Mouse (Mus musculus) small intestine, adult 2 months (tissue): ENCODE data around the gene Il17rb. TPM values are rescaled to one million over a fixed set of nuclear protein-coding genes. Genes with fewer than 3 reads are reported as not detected.
A peak's percentile ranks its signal among the peaks of the same experiment; 100 is the strongest.

Experiments
- H3K27ac ChIP-seq: fragments of 200-500 bp; 2 replicates; pipeline ENCODE4 v1.5.1; 2012; ENCODE audit warnings: low read depth, low read length, control low read depth, inconsistent platforms; ENCODE audit not compliant: insufficient read depth
- H3K27me3 ChIP-seq: fragments of 200-500 bp; 2 replicates; pipeline ENCODE4 v1.6.1; 2012; ENCODE audit warnings: mild to moderate bottlenecking, moderate library complexity, low read length, inconsistent platforms; ENCODE audit not compliant: control insufficient read depth, insufficient read depth
- H3K36me3 ChIP-seq: fragments of 200-500 bp; 2 replicates; pipeline ENCODE4 v1.6.1; 2012; ENCODE audit warnings: mild to moderate bottlenecking, low read length, control low read depth, inconsistent platforms; ENCODE audit not compliant: control insufficient read depth, insufficient read depth
- H3K4me1 ChIP-seq: fragments of 200-500 bp; 2 replicates; pipeline ENCODE4 v1.6.1; 2012; ENCODE audit warnings: low read length, inconsistent platforms, mixed read lengths; ENCODE audit not compliant: control insufficient read depth, insufficient read depth, insufficient read length
- H3K4me3 ChIP-seq: fragments of 200-500 bp; 2 replicates; pipeline ENCODE4 v1.5.1; 2012; ENCODE audit warnings: low read depth, mild to moderate bottlenecking, control low read depth, inconsistent platforms, low read length, moderate library complexity
- CTCF ChIP-seq: fragments of 200-500 bp; IDR thresholded peaks from 2 replicates; pipeline ENCODE4 v1.5.1; 2012; ENCODE audit warnings: low read depth, mild to moderate bottlenecking, control low read depth, inconsistent platforms, low read length, moderate library complexity, mixed read lengths; ENCODE audit not compliant: insufficient replicate concordance, insufficient read length; ENCODE audit errors: extremely low read depth
- POLR2A ChIP-seq: fragments of 200-500 bp; IDR thresholded peaks from 2 replicates; pipeline ENCODE4 v1.6.1; 2012; ENCODE audit warnings: low read depth, mild to moderate bottlenecking, control low read depth, inconsistent platforms, low read length, moderate library complexity
- WGBS: fragments of 180-500 bp; shearing (Covaris S2); methylation state at CpG from one replicate; pipeline ENCODE4 v1.1.7; 2018; 5-methylcytosine and 5-hydroxymethylcytosine counted together
- polyA plus RNA-seq: library from polyadenylated mRNA; depleted of rRNA; stranded (reverse); fragments of >200 nt; gene quantifications from 2 replicates; pipeline ENCODE4 v1.2.3, GENCODE M21; 2012

Gene Il17rb
- polyA plus RNA-seq, 1 experiment, result 3.0 TPM

GRCm38 (mm10) chr14:29980447-29981205 is 28.1 kb downstream of the Il17rb start:
- H3K36me3 ChIP-seq, result peaks cover 30% of the 10 kb centered on the region
- no peak overlapping the region for H3K4me3 ChIP-seq
- H3K4me1 ChIP-seq, result no peaks in the 10 kb centered on the region
- peak; percentile 41; the same call in 1 of the 2 replicates for TF ChIP-seq CTCF
- no peak for TF ChIP-seq POLR2A
- no peak overlapping the region for H3K27ac ChIP-seq
- 89% methylated on average over 10 of the region's 10 CpGs for WGBS
- H3K27me3 ChIP-seq, result no peaks in the 10 kb centered on the region

GRCm38 (mm10) chr14:29978254-29979204 is 30.2 kb downstream of the Il17rb start, which contains the start of gene Actr8:
Gene Actr8 (plus strand): TSS chr14:29978337.
- Histone ChIP-seq H3K4me3 (peak within 1 kb of the TSS; percentile 76), H3K27me3 (no peaks in the 10 kb centered on the region), H3K36me3 (peaks cover 22% of the 10 kb centered on the region), H3K27ac (peak within 1 kb of the TSS; percentile 87), H3K4me1 (no peaks in the 10 kb centered on the region)
- under 1% methylated on average over 44 of the region's 44 CpGs for WGBS
- TF ChIP-seq POLR2A, result 0 out of 2 replicates have a peak, but pooled peaks have one; percentile 44
- TF ChIP-seq CTCF, result no peak

GRCm38 (mm10) chr14:29976927-29977326 is 31.8 kb downstream of the Il17rb start:
- no peak for TF ChIP-seq CTCF
- no peak for TF ChIP-seq POLR2A
- H3K27ac ChIP-seq, result no peak overlapping the region
- no peaks in the 10 kb centered on the region for H3K4me1 ChIP-seq
- no peaks in the 10 kb centered on the region for H3K27me3 ChIP-seq
- H3K36me3 ChIP-seq, result peaks cover 28% of the 10 kb centered on the region
- WGBS, result 78% methylated on average over 6 of the region's 6 CpGs
- H3K4me3 ChIP-seq, result no peak overlapping the region

GRCm38 (mm10) chr14:29971993-29972392 is 36.7 kb downstream of the Il17rb start:
- Histone ChIP-seq H3K27ac (no peak overlapping the region), H3K36me3 (peaks cover 35% of the 10 kb centered on the region), H3K27me3 (no peaks in the 10 kb centered on the region), H3K4me1 (peaks cover 12% of the 10 kb centered on the region; the same call in 1 of the 2 replicates), H3K4me3 (no peak overlapping the region)
- TF ChIP-seq CTCF, result no peak
- no peak for TF ChIP-seq POLR2A
- WGBS, result 79% methylated on average over 5 of the region's 5 CpGs

GRCm38 (mm10) chr14:29971446-29971845 is 37.2 kb downstream of the Il17rb start:
- H3K27ac ChIP-seq, result no peak overlapping the region
- no peaks in the 10 kb centered on the region for H3K27me3 ChIP-seq
- H3K36me3 ChIP-seq, result peaks cover 35% of the 10 kb centered on the region
- TF ChIP-seq POLR2A, result no peak
- no peak for TF ChIP-seq CTCF
- 57% methylated on average over 7 of the region's 7 CpGs for WGBS
- peaks cover 12% of the 10 kb centered on the region; the same call in 1 of the 2 replicates for H3K4me1 ChIP-seq
- H3K4me3 ChIP-seq, result no peak overlapping the region

GRCm38 (mm10) chr14:29968075-29968821 is 40.4 kb downstream of the Il17rb start, which contains the start of gene Selenok:
Gene Selenok (plus strand): TSS chr14:29968308.
- peak within 1 kb of the TSS; percentile 88 for H3K4me3 ChIP-seq
- TF ChIP-seq POLR2A (peak; percentile 87), CTCF (no peak)
- no peaks in the 10 kb centered on the region for H3K27me3 ChIP-seq
- peaks cover 20% of the 10 kb centered on the region for H3K36me3 ChIP-seq
- under 1% methylated on average over 49 of the region's 49 CpGs for WGBS
- H3K27ac ChIP-seq, result peak within 1 kb of the TSS; percentile 80
- H3K4me1 ChIP-seq, result peaks cover 12% of the 10 kb centered on the region; the same call in 1 of the 2 replicates
